Mouse (Mus musculus) megakaryocyte, embryonic 14.5 days (primary cell): ENCODE results near the gene Ifrd1.

ENCODE experiments used
- FLI1 ChIP-seq: IDR thresholded peaks from 2 replicates; pipeline ENCODE4 v1.6.1; 2012; ENCODE audit warnings: low read length, inconsistent platforms, mixed read lengths
- GATA1 ChIP-seq: IDR thresholded peaks from 3 replicates; pipeline ENCODE4 v1.6.1; 2012; ENCODE audit warnings: mixed read lengths, low read length, inconsistent platforms, borderline replicate concordance

DNA sequence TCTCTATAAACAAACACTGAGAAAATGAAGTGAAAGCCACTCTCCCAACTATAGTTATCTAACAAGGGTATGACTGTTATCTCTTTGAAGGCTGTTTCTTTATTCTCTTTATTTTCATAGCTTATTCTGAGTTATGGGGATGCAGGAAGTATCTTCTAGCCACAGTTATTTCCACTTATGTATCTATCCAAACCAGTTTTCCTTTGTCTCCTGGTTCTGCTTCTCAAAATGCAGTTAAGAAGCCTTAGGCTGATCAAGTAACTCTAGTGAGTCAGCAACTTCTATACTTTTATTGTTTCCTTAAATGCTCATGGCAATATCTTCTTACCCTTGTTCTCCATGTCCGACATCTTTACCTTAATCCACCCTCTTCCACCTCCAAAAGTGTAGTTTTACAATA is 16.1 kb downstream of the Ifrd1 start:
- TF ChIP-seq GATA1 (no peak), FLI1 (no peak)
